Mouse (Mus musculus) E14TG2a.4 (cell line): Measurements from ENCODE around the gene Nf1.
A peak's percentile ranks its signal among the peaks of the same experiment; 100 is the strongest.

Experiments
- H3K27me3 ChIP-seq: 2 replicates; pipeline ENCODE4 v1.6.1; 2014; ENCODE audit warnings: low read length, control low read depth; ENCODE audit not compliant: insufficient read depth
- H3K36me3 ChIP-seq: 2 replicates; pipeline ENCODE4 v1.6.1; 2014; ENCODE audit warnings: low read length, control low read depth; ENCODE audit not compliant: insufficient read depth
- H3K4me1 ChIP-seq: replicated peaks from 2 replicates; pipeline ENCODE4 v1.6.1; 2014; ENCODE audit warnings: low read depth, low read length, control low read depth
- H3K4me3 ChIP-seq: replicated peaks from 2 replicates; pipeline ENCODE4 v1.5.1; 2014; ENCODE audit warnings: mild to moderate bottlenecking, low read length
- H3K9me3 ChIP-seq: 2 replicates; pipeline ENCODE4 v1.6.1; 2014; ENCODE audit warnings: low read length, control low read depth
- CTCF ChIP-seq: conservative IDR thresholded peaks from 2 replicates; pipeline ENCODE4 v1.5.1; 2014; ENCODE audit warnings: low read length
- NANOG ChIP-seq: IDR thresholded peaks from 2 replicates; pipeline ENCODE4 v1.6.1; 2014; ENCODE audit warnings: borderline replicate concordance, low read length, mixed read lengths
- POU5F1 ChIP-seq: IDR thresholded peaks from 2 replicates; pipeline ENCODE4 v1.6.1; 2014; ENCODE audit warnings: low read length, borderline replicate concordance

The Nf1 gene

GRCm38 (mm10) chr11:79560536-79560935, 221.0 kb downstream of the Nf1 start:
- no peak for TF ChIP-seq CTCF
- Histone ChIP-seq H3K36me3 (peaks cover 15% of the 10 kb centered on the region), H3K4me3 (no peak overlapping the region), H3K4me1 (no peaks in the 10 kb centered on the region), H3K9me3 (no peaks in the 10 kb centered on the region), H3K27me3 (no peaks in the 10 kb centered on the region)

- Histone ChIP-seq H3K4me1 (no peaks in the 10 kb centered on the region), H3K36me3 (peaks cover 19% of the 10 kb centered on the region)
- no peak for TF ChIP-seq CTCF
- TF ChIP-seq NANOG, result no peak
- no peak for TF ChIP-seq POU5F1
Observed at GRCm38 (mm10) chr11:79563493-79563892, 224.0 kb downstream of the Nf1 start.

DNA sequence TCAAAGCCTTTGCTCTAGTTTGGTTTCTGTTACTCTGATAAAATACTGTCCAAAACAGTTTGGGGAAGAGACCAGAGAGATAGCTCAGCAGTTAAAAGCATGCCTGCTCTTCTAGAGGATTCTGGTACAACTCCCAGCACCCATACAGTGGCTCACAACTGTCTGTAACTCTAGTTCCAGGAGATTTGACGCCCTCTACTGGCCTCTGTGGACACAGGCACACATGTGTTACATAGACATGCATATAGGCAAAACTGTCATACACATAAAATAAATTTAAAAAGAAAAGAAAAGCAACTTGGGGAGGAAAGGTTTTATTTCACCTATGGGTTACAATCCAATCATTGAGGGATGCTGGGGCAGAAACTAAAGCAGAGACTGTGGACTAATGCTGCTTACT, 227.5 kb downstream of the Nf1 start:
- TF ChIP-seq NANOG (no peak), CTCF (peak; percentile 32; the same call in 1 of the 2 replicates)
- Histone ChIP-seq H3K27me3 (no peaks in the 10 kb centered on the region), H3K9me3 (no peaks in the 10 kb centered on the region), H3K36me3 (peaks cover 33% of the 10 kb centered on the region), H3K4me1 (no peaks in the 10 kb centered on the region), H3K4me3 (no peak overlapping the region)

More at GRCm38 (mm10) chr11:79563493-79563892, 224.0 kb downstream of the Nf1 start:
- no peaks in the 10 kb centered on the region for H3K27me3 ChIP-seq
- no peak overlapping the region for H3K4me3 ChIP-seq
- no peaks in the 10 kb centered on the region for H3K9me3 ChIP-seq

GRCm38 (mm10) chr11:79568197-79568911, 228.9 kb downstream of the Nf1 start:
- TF ChIP-seq NANOG, result no peak
- H3K4me1 ChIP-seq, result no peaks in the 10 kb centered on the region

DNA sequence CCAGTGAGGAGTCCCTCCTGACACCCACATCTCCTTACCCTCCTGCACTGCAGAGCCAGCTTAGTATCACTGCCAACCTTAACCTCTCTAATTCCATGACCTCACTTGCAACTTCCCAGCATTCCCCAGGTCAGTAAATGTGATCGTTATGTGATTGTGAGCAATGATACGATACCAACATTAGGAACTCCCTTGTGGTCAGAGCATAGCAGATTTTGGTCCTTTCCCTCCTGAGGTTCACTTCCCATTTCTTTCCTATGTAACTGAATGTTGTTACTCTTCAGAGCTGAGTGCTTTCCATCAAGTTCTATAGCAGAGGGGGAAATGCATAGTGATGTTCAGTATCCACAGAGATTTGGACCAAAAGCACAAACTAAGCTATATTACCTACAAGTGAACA, 230.8 kb downstream of the Nf1 start:
- Histone ChIP-seq H3K4me3 (no peak overlapping the region), H3K27me3 (no peaks in the 10 kb centered on the region), H3K36me3 (peaks cover 26% of the 10 kb centered on the region), H3K4me1 (no peaks in the 10 kb centered on the region), H3K9me3 (no peaks in the 10 kb centered on the region)
- TF ChIP-seq POU5F1 (no peak), CTCF (no peak), NANOG (no peak)

More at GRCm38 (mm10) chr11:79568197-79568911, 228.9 kb downstream of the Nf1 start:
- Histone ChIP-seq H3K4me3 (no peak overlapping the region), H3K27me3 (no peaks in the 10 kb centered on the region), H3K36me3 (peaks cover 29% of the 10 kb centered on the region), H3K9me3 (no peaks in the 10 kb centered on the region)

DNA sequence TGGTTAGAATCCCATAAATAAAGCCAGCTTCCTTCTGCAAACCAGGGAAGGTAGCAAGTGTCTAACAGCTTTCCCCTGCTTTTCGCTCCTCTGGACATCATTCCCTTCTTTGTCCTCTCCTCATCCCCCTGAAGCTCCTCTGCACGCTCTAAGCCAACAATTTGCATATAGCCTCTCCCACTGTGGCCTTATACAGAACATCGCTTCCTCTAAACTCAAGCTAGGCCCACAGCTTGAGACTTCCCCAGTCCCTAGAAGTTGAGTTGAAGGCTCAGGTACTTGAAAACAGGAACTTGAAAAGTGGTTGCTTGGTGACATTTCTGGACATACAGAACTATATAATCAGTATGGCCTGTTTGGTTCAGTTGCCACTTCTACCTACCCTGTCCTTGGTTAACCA, 234.3 kb downstream of the Nf1 start:
- TF ChIP-seq NANOG, result no peak
- no peak for TF ChIP-seq POU5F1
- no peak for TF ChIP-seq CTCF
- peaks cover 7% of the 10 kb centered on the region; the same call in 1 of the 2 replicates for H3K4me1 ChIP-seq
- H3K36me3 ChIP-seq, result peaks cover 23% of the 10 kb centered on the region

GRCm38 (mm10) chr11:79575383-79576073, 236.0 kb downstream of the Nf1 start:
- peaks cover 14% of the 10 kb centered on the region for H3K36me3 ChIP-seq
- TF ChIP-seq CTCF, result no peak
- no peak for TF ChIP-seq NANOG
- TF ChIP-seq POU5F1, result no peak
- H3K9me3 ChIP-seq, result no peaks in the 10 kb centered on the region
- no peaks in the 10 kb centered on the region for H3K27me3 ChIP-seq
- no peak overlapping the region for H3K4me3 ChIP-seq
- peaks cover 7% of the 10 kb centered on the region; the same call in 1 of the 2 replicates for H3K4me1 ChIP-seq

More for the DNA sequence above, 234.3 kb downstream of the Nf1 start:
- H3K9me3 ChIP-seq, result no peaks in the 10 kb centered on the region
- no peaks in the 10 kb centered on the region for H3K27me3 ChIP-seq
- H3K4me3 ChIP-seq, result no peak overlapping the region

DNA sequence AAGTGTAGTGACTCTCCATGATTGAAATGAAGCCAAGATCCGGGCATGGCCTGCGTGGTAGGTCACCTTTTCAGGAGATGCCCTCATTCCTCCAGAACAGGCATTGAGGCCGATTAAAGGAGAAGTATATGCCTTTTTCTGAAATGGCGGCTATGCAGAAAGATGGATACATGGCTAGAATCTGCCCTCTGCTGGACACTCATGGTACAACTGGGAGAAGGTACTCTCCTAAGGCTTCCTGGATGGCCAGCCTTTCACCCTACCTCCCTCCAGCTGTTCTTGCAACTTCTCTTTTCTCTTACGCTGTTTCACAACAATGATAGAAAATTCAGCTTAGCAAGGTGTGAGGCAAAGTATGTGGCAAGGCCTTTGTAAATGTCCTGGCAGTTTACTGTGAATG, 238.2 kb downstream of the Nf1 start:
- H3K9me3 ChIP-seq, result no peaks in the 10 kb centered on the region
- H3K27me3 ChIP-seq, result no peaks in the 10 kb centered on the region
- peaks cover 7% of the 10 kb centered on the region; the same call in 1 of the 2 replicates for H3K4me1 ChIP-seq
- TF ChIP-seq CTCF (peak; percentile 76), POU5F1 (no peak), NANOG (no peak)
- H3K4me3 ChIP-seq, result no peak overlapping the region
- H3K36me3 ChIP-seq, result peaks cover 12% of the 10 kb centered on the region

DNA sequence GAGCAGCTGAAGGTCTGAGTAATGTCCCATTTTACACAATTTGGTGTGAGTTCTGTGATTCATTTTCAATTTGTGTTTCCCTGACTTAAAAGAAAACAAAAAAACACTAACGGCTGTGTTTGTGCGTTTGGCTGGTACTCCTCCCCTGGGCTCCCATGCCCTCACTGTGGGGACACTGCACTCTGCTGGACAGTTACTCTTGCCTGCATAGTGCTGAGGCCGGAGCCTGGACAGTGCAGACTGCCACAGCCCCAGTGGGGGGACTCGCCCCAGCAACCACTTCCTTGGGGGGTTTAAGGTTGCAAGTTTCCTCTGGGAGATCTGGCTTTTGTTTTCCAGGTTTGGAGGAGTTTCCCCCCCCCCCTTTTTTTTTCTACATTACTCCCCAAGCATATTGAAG, 241.2 kb downstream of the Nf1 start:
- no peaks in the 10 kb centered on the region for H3K9me3 ChIP-seq
- H3K27me3 ChIP-seq, result no peaks in the 10 kb centered on the region
- TF ChIP-seq NANOG, result no peak
- no peak for TF ChIP-seq CTCF
- no peak for TF ChIP-seq POU5F1
- peaks cover 8% of the 10 kb centered on the region for H3K36me3 ChIP-seq
- peaks cover 7% of the 10 kb centered on the region; the same call in 1 of the 2 replicates for H3K4me1 ChIP-seq
- H3K4me3 ChIP-seq, result no peak overlapping the region
